Mouse (Mus musculus): ENCODE data around the gene Kcnd3.
"Not testable (repeated sequence)": the region's sequence is repeated elsewhere in the genome, so short reads cannot be mapped to it uniquely, and the experiment has no call there.

Kcnd3 gene

GRCm38 (mm10) chr3:105697148-105697441 is 245.0 kb downstream of the Kcnd3 start:
- DNase-seq (ENCODE audit: low spot score in 2 of 2) = no peak

- no peak for DNase-seq (ENCODE audit: low spot score in 2 of 2)
Measured at GRCm38 (mm10) chr3:105698311-105698710, 246.2 kb downstream of the Kcnd3 start.

- DNase-seq (ENCODE audit: low spot score in 2 of 2) = no peak
Measured at GRCm38 (mm10) chr3:105699241-105699933, 247.3 kb downstream of the Kcnd3 start.

GRCm38 (mm10) chr3:105700786-105701185 is 248.7 kb downstream of the Kcnd3 start:
- DNase-seq (ENCODE audit: low spot score in 2 of 2) = not testable (repeated sequence)

GRCm38 (mm10) chr3:105701399-105701798 is 249.3 kb downstream of the Kcnd3 start:
- no peak for DNase-seq (ENCODE audit: low spot score in 2 of 2)

- no peak for DNase-seq (ENCODE audit: low spot score in 2 of 2)
Measured at GRCm38 (mm10) chr3:105703571-105703970, 251.4 kb downstream of the Kcnd3 start.

- peak; percentile 80 to 83 for DNase-seq (ENCODE audit: low spot score in 2 of 2)
Measured at GRCm38 (mm10) chr3:105704031-105705008, 252.2 kb downstream of the Kcnd3 start, which contains the start of gene Inka2. TSS of gene Inka2 (plus strand) at chr3:105704599.

- peak; percentile 85 to 88 for DNase-seq (ENCODE audit: low spot score in 2 of 2)
Measured at GRCm38 (mm10) chr3:105705061-105705549, 253.0 kb downstream of the Kcnd3 start.

GRCm38 (mm10) chr3:105705561-105705960 is 253.4 kb downstream of the Kcnd3 start:
- no peak for DNase-seq (ENCODE audit: low spot score in 2 of 2)

- peak; percentile 72 to 78 for DNase-seq (ENCODE audit: low spot score in 2 of 2)
Measured at GRCm38 (mm10) chr3:105706366-105707020, 254.4 kb downstream of the Kcnd3 start.

GRCm38 (mm10) chr3:105707590-105707989 is 255.5 kb downstream of the Kcnd3 start:
- DNase-seq (ENCODE audit: low spot score in 2 of 2) = no peak

- no peak for DNase-seq (ENCODE audit: low spot score in 2 of 2)
Measured at GRCm38 (mm10) chr3:105710246-105710645, 258.1 kb downstream of the Kcnd3 start.

GRCm38 (mm10) chr3:105711741-105712140 is 259.6 kb downstream of the Kcnd3 start:
- DNase-seq (ENCODE audit: low spot score in 2 of 2) = no peak

GRCm38 (mm10) chr3:105712827-105713226 is 260.7 kb downstream of the Kcnd3 start:
- no peak for DNase-seq (ENCODE audit: low spot score in 2 of 2)

- no peak for DNase-seq (ENCODE audit: low spot score in 2 of 2)
Measured at GRCm38 (mm10) chr3:105714091-105714819, 262.1 kb downstream of the Kcnd3 start.

GRCm38 (mm10) chr3:105714820-105715167 is 262.7 kb downstream of the Kcnd3 start:
- DNase-seq (ENCODE audit: low spot score in 2 of 2) = no peak

GRCm38 (mm10) chr3:105716353-105717000 is 264.3 kb downstream of the Kcnd3 start:
- no peak for DNase-seq (ENCODE audit: low spot score in 2 of 2)

- no peak for DNase-seq (ENCODE audit: low spot score in 2 of 2)
Measured at GRCm38 (mm10) chr3:105717856-105718555, 265.9 kb downstream of the Kcnd3 start.

- no peak for DNase-seq (ENCODE audit: low spot score in 2 of 2)
Measured at GRCm38 (mm10) chr3:105718746-105719145, 266.6 kb downstream of the Kcnd3 start.

GRCm38 (mm10) chr3:105719979-105720378 is 267.8 kb downstream of the Kcnd3 start:
- DNase-seq (ENCODE audit: low spot score in 2 of 2) = no peak
